22 mouse cellular contexts compared by ENCODE assay signal in genomic region chr8:104108048-104108447, GRCm38 (mm10). TPM values are rescaled to one million over a fixed set of nuclear protein-coding genes. Genes with fewer than 3 reads are reported as not detected.
DNase-seq lines count a peak whose midpoint lies in the region; ATAC-seq and TF ChIP-seq lines count a peak whose summit lies in the region.
"Had no signal": no experiment of that assay in that cellular context is flagged by ENCODE, and none has a peak within 500 bp of the region (broad histone marks: within the 10 kb centered on the region; RNA-seq: fewer than 3 reads in every experiment).

No protein-coding gene starts in this region.

- no peak overlapping the region for H3K9ac ChIP-seq in forebrain, embryonic 16.5 days (replicated peaks; ENCODE audit: low read depth, low read length)
- no peak overlapping the region for H3K9ac ChIP-seq in forebrain, embryonic 15.5 days (replicated peaks)
- H3K9ac ChIP-seq in kidney, embryonic 14.5 days (ENCODE audit: low read depth, low read length), result no peak overlapping the region
- H3K9ac ChIP-seq in stomach, embryonic 14.5 days (replicated peaks; ENCODE audit: low read depth, low read length), result no peak overlapping the region
- H3K9ac ChIP-seq in stomach, postnatal 0 days (ENCODE audit: low read length), result no peak overlapping the region
- H3K9ac ChIP-seq: embryonic facial prominence, embryonic 12.5 days; heart, embryonic 15.5 days; hindbrain, embryonic 12.5 days; liver, embryonic 13.5 days had no signal

- no peak for TF ChIP-seq EP300 in stomach, postnatal 0 days (optimal IDR thresholded peaks at IDR 0.05)

- no peaks in the 10 kb centered on the region for H3K36me3 ChIP-seq in forebrain, embryonic 16.5 days (ENCODE audit: control insufficient read depth, insufficient read depth)
- no peaks in the 10 kb centered on the region for H3K36me3 ChIP-seq in forebrain, embryonic 15.5 days
- H3K36me3 ChIP-seq in kidney, embryonic 14.5 days (ENCODE audit: control insufficient read depth, insufficient read depth, low read length), result no peaks in the 10 kb centered on the region
- no peaks in the 10 kb centered on the region for H3K36me3 ChIP-seq in stomach, embryonic 14.5 days (ENCODE audit: control insufficient read depth, insufficient read depth, low read length)
- no peaks in the 10 kb centered on the region for H3K36me3 ChIP-seq in stomach, postnatal 0 days (ENCODE audit: control insufficient read depth, insufficient read depth, low read length)
- H3K36me3 ChIP-seq: embryonic facial prominence, embryonic 12.5 days; heart, embryonic 15.5 days; hindbrain, embryonic 12.5 days; liver, embryonic 13.5 days had no signal

- peak; percentile 43; the same call in 1 of the 2 replicates for ATAC-seq in forebrain, embryonic 16.5 days
- ATAC-seq in forebrain, embryonic 15.5 days (replicated peaks), result no peak
- ATAC-seq in kidney, embryonic 14.5 days (ENCODE audit: low FRiP score, low TSS enrichment), result 0 out of 2 replicates have a peak, but pooled peaks have one; percentile 44
- peak; percentile 37; the same call in 1 of the 2 replicates for ATAC-seq in stomach, embryonic 14.5 days (ENCODE audit: insufficient number of reproducible peaks, insufficient read depth, low FRiP score, low read depth)
- ATAC-seq in stomach, postnatal 0 days (ENCODE audit: low FRiP score, low TSS enrichment), result no peak
- ATAC-seq in erythroblast, adult 5-6 weeks (replicated peaks; ENCODE audit: low FRiP score, poor library complexity, severe bottlenecking), result no peak
- ATAC-seq: Patski had no signal

- 46% methylated on average over 5 of the region's 5 CpGs for WGBS in forebrain, embryonic 16.5 days
- 44% methylated on average over 5 of the region's 5 CpGs for WGBS in forebrain, embryonic 15.5 days
- 38% methylated on average over 5 of the region's 5 CpGs for WGBS in kidney, embryonic 14.5 days
- WGBS in stomach, embryonic 14.5 days, result 34% methylated on average over 5 of the region's 5 CpGs
- WGBS in stomach, postnatal 0 days, result 40% methylated on average over 5 of the region's 5 CpGs

- DNase-seq in kidney, postnatal 25 days, result no peak
- no peak for DNase-seq in stomach, postnatal 0 days (ENCODE audit: low spot score)
- no peak for DNase-seq in cerebellum, adult 11 months
- DNase-seq: cerebellum, adult 11-12 months; gastrocnemius, postnatal 25 days; kidney, adult 11 months; kidney, postnatal 36 days; liver, embryonic 13.5 days; midbrain, embryonic 14.5 days; right cerebral cortex, postnatal 25 days; thymus, postnatal 25 days had no signal

- H3K4me2 ChIP-seq in forebrain, embryonic 16.5 days (ENCODE audit: low read length), result no peak overlapping the region
- no peak overlapping the region for H3K4me2 ChIP-seq in forebrain, embryonic 15.5 days (replicated peaks)
- no peak overlapping the region for H3K4me2 ChIP-seq in kidney, embryonic 14.5 days (replicated peaks; ENCODE audit: low read depth, low read length)
- H3K4me2 ChIP-seq in stomach, embryonic 14.5 days (replicated peaks; ENCODE audit: low read depth, low read length), result no peak overlapping the region
- no peak overlapping the region for H3K4me2 ChIP-seq in stomach, postnatal 0 days (replicated peaks; ENCODE audit: low read depth)
- H3K4me2 ChIP-seq: embryonic facial prominence, embryonic 12.5 days; heart, embryonic 15.5 days; hindbrain, embryonic 12.5 days; liver, embryonic 13.5 days had no signal

- no peaks in the 10 kb centered on the region for H3K9me3 ChIP-seq in forebrain, embryonic 16.5 days (ENCODE audit: control insufficient read depth, low read length)
- H3K9me3 ChIP-seq in forebrain, embryonic 15.5 days, result no peaks in the 10 kb centered on the region
- H3K9me3 ChIP-seq in kidney, embryonic 14.5 days (ENCODE audit: control insufficient read depth, low read length), result no peaks in the 10 kb centered on the region
- H3K9me3 ChIP-seq in stomach, embryonic 14.5 days (ENCODE audit: control insufficient read depth, low read depth, low read length), result no peaks in the 10 kb centered on the region
- no peaks in the 10 kb centered on the region for H3K9me3 ChIP-seq in stomach, postnatal 0 days (ENCODE audit: control insufficient read depth, low read length)
- H3K9me3 ChIP-seq: embryonic facial prominence, embryonic 12.5 days; heart, embryonic 15.5 days; hindbrain, embryonic 12.5 days; liver, embryonic 13.5 days had no signal

- no peaks in the 10 kb centered on the region for H3K27me3 ChIP-seq in forebrain, embryonic 16.5 days (replicated peaks; ENCODE audit: control insufficient read depth, insufficient read depth, low read length)
- H3K27me3 ChIP-seq in forebrain, embryonic 15.5 days, result no peaks in the 10 kb centered on the region
- no peaks in the 10 kb centered on the region for H3K27me3 ChIP-seq in kidney, embryonic 14.5 days (ENCODE audit: control insufficient read depth, insufficient read depth, low read length)
- H3K27me3 ChIP-seq in stomach, embryonic 14.5 days (ENCODE audit: control insufficient read depth, insufficient read depth, low read length), result no peaks in the 10 kb centered on the region
- H3K27me3 ChIP-seq in stomach, postnatal 0 days (ENCODE audit: control insufficient read depth, insufficient read depth, low read length), result no peaks in the 10 kb centered on the region
- H3K27me3 ChIP-seq: embryonic facial prominence, embryonic 12.5 days; heart, embryonic 15.5 days; hindbrain, embryonic 12.5 days; liver, embryonic 13.5 days; Patski had no signal

- no peak overlapping the region for H3K4me3 ChIP-seq in forebrain, embryonic 16.5 days (replicated peaks; ENCODE audit: low read length)
- no peak overlapping the region for H3K4me3 ChIP-seq in forebrain, embryonic 15.5 days
- no peak overlapping the region for H3K4me3 ChIP-seq in kidney, embryonic 14.5 days (ENCODE audit: low read length)
- no peak overlapping the region for H3K4me3 ChIP-seq in stomach, embryonic 14.5 days (ENCODE audit: low read depth, low read length)
- H3K4me3 ChIP-seq in stomach, postnatal 0 days (ENCODE audit: low read depth, low read length), result no peak overlapping the region
- H3K4me3 ChIP-seq: embryonic facial prominence, embryonic 12.5 days; heart, embryonic 15.5 days; hindbrain, embryonic 12.5 days; liver, embryonic 13.5 days had no signal

- H3K27ac ChIP-seq in forebrain, embryonic 16.5 days (ENCODE audit: low read length), result no peak overlapping the region
- no peak overlapping the region for H3K27ac ChIP-seq in forebrain, embryonic 15.5 days (replicated peaks)
- H3K27ac ChIP-seq in kidney, embryonic 14.5 days (ENCODE audit: low read depth, low read length), result no peak overlapping the region
- H3K27ac ChIP-seq in stomach, embryonic 14.5 days (ENCODE audit: low read length), result no peak overlapping the region
- no peak overlapping the region for H3K27ac ChIP-seq in stomach, postnatal 0 days (replicated peaks)
- H3K27ac ChIP-seq: embryonic facial prominence, embryonic 12.5 days; heart, embryonic 15.5 days; hindbrain, embryonic 12.5 days; liver, embryonic 13.5 days had no signal

- H3K4me1 ChIP-seq in forebrain, embryonic 16.5 days (replicated peaks; ENCODE audit: control insufficient read depth, insufficient read depth, low read length), result no peaks in the 10 kb centered on the region
- 0 out of 2 replicates have a peak, but pooled peaks cover 3% of the 10 kb centered on the region for H3K4me1 ChIP-seq in forebrain, embryonic 15.5 days
- no peaks in the 10 kb centered on the region for H3K4me1 ChIP-seq in kidney, embryonic 14.5 days (ENCODE audit: control insufficient read depth, insufficient read depth, low read length)
- 0 out of 2 replicates have a peak, but pooled peaks cover 4% of the 10 kb centered on the region for H3K4me1 ChIP-seq in stomach, embryonic 14.5 days (ENCODE audit: control insufficient read depth, insufficient read depth, low read length)
- no peaks in the 10 kb centered on the region for H3K4me1 ChIP-seq in stomach, postnatal 0 days (replicated peaks; ENCODE audit: control insufficient read depth, insufficient read depth)
- H3K4me1 ChIP-seq: embryonic facial prominence, embryonic 12.5 days; hindbrain, embryonic 12.5 days; liver, embryonic 13.5 days had no signal

- TF ChIP-seq CTCF in stomach, postnatal 0 days (IDR thresholded peaks at IDR 0.05; ENCODE audit: low read depth), result no peak

RNA-seq across cellular contexts. Expression of gene Cdh5, which starts 6.6 kb away (rescaled TPM):
- polyA plus RNA-seq in forebrain, embryonic 16.5 days (2015; fragmentation: Nextera tagmentation; extraction: Ambion mirVana), result 9.2 and 12.6 TPM in 2 replicates
- polyA plus RNA-seq in forebrain, embryonic 15.5 days (2015; fragmentation: Nextera tagmentation; extraction: Ambion mirVana), result 9.0 and 9.3 TPM in 2 replicates
- polyA plus RNA-seq in kidney, embryonic 14.5 days (2014; fragmentation: Nextera tagmentation; extraction: Ambion mirVana), result 31.8 and 36.8 TPM in 2 replicates
- polyA plus RNA-seq in stomach, embryonic 14.5 days (2014; fragmentation: Nextera tagmentation; extraction: Ambion mirVana), result 30.2 and 33.1 TPM in 2 replicates
- 8.2 and 8.7 TPM in 2 replicates for polyA plus RNA-seq in stomach, postnatal 0 days (2015; fragmentation: Nextera tagmentation; extraction: Ambion mirVana)
- total RNA-seq in erythroblast, adult 5-6 weeks (2015; ENCODE audit: low replicate concordance), result not detected in 2 replicates
- not detected in 2 replicates for total RNA-seq in erythroblast, adult 5-6 weeks (2017; ENCODE audit: low replicate concordance)
- total RNA-seq: common myeloid progenitor, adult 5-6 weeks; megakaryocyte progenitor cell, adult 5-6 weeks had no signal
- polyA plus RNA-seq: Patski had no signal

Comparison
In these comparisons a context has a peak if more than half of its experiments do, and no peak if none do; other contexts are left out.
1. ATAC-seq: peak in forebrain, embryonic 16.5 days (single experiment), kidney, embryonic 14.5 days (single experiment) and stomach, embryonic 14.5 days (single experiment); none in forebrain, embryonic 15.5 days (single experiment), stomach, postnatal 0 days (single experiment) and erythroblast, adult 5-6 weeks (single experiment).